Mouse (Mus musculus) lung, postnatal 0 days (tissue): Measurements from ENCODE around the gene Usp39.

Source experiments
- CTCF ChIP-seq: IDR thresholded peaks from 2 replicates; pipeline ENCODE4 v1.5.1; 2016; ENCODE audit warnings: antibody characterized with exemption, mild to moderate bottlenecking
- EP300 ChIP-seq: IDR thresholded peaks from 2 replicates; pipeline ENCODE4 v1.6.1; 2016; ENCODE audit warnings: antibody characterized with exemption, mild to moderate bottlenecking, control low read depth

GRCm38 (mm10) chr6:72367460-72367974, 22.5 kb upstream of the Usp39 start:
- TF ChIP-seq CTCF (no peak), EP300 (no peak)
